Mouse (Mus musculus): ENCODE results near the gene 1700028P14Rik.

DNA sequence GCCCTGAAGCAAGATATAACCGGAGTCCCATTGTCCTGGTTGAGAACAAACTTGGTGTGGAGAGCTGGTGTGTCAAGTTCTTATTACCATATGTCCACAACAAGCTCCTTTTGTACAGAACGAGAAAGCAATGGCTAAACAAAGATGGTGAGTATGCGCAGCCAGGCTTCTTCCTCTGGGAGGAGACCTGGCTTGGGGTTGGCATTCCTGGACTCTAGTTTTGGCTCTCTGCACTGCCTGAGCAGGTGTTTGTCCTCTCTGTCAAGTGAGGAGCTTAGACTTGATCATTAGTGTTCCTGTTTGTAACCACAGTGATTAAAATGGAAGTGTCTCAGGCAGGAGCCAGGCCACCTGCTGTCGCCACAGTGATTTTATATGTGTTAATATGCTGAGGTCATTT is 41.7 kb upstream of the 1700028P14Rik start:
- TF ChIP-seq CTCF (IDR thresholded peaks at IDR 0.05; ENCODE audit: borderline replicate concordance, control insufficient read depth, extremely low read depth, insufficient read depth, low read length, poor library complexity) (no peak), POLR2A (IDR thresholded peaks at IDR 0.05; ENCODE audit: control insufficient read depth, extremely low read depth, insufficient read depth, low read length, poor library complexity) (no peak)

Measured in thymus, adult 2 months (tissue).